Mouse (Mus musculus): Measurements from ENCODE around the gene Pccb. TPM values are rescaled to one million over a fixed set of nuclear protein-coding genes. Genes with fewer than 3 reads are reported as not detected.

The Pccb gene
- total RNA-seq (2021) = 100 to 1,000 TPM; 203 to 209 TPM
- long read RNA-seq, experiment 1, transcript Pccb-201 (15 exons, 2,320 nt) = major isoform, 207 of 288 reads
- long read RNA-seq, experiment 1, transcript Pccb-204 (14 exons, 2,188 nt) = minor isoform, 6 of 288 reads
- long read RNA-seq, experiment 1, partial matches to known transcripts = 61 of 288 reads
- long read RNA-seq, experiment 1, other reads (novel, unspliced or antisense) = 14 of 288 reads
- long read RNA-seq, experiment 2, transcript Pccb-201 (15 exons, 2,320 nt) = major isoform, 157 of 231 reads
- long read RNA-seq, experiment 2, transcript Pccb-204 (14 exons, 2,188 nt) = minor isoform, 6 of 231 reads
- long read RNA-seq, experiment 2, partial matches to known transcripts = 57 of 231 reads
- long read RNA-seq, experiment 2, other reads (novel, unspliced or antisense) = 11 of 231 reads

GRCm38 (mm10) chr9:101034448-101035098 is at the start of gene Pccb:
TSS of gene Pccb (minus strand) at chr9:101034898.
- DNase-seq = peak; percentile 96

DNA sequence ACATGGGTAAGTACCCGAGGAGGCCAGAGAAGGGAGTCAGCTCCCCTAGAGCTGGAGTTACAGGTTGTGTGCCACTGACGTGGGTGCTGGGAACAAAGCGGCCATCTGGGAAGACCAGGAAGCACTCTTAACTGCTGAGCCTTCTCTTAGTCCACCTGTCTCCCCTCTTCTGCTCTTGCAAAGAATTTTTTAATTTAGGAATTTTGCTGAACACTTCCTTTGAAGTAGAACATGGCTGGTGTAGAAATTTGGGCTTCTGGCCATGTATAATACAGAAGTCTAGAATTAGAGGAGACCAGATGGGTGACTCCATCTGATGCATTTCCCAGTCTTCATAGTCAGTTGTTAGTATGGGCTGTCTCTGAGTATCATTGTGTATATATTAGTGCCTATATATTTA is 49.0 kb upstream of the Pccb start:
- DNase-seq = no peak

- DNase-seq = no peak
Measured at GRCm38 (mm10) chr9:101080046-101080685, 45.5 kb upstream of the Pccb start.

- no peak for DNase-seq
Measured at GRCm38 (mm10) chr9:101078579-101078978, 43.9 kb upstream of the Pccb start.

GRCm38 (mm10) chr9:101077486-101077885 is 42.8 kb upstream of the Pccb start:
- DNase-seq = no peak

DNA sequence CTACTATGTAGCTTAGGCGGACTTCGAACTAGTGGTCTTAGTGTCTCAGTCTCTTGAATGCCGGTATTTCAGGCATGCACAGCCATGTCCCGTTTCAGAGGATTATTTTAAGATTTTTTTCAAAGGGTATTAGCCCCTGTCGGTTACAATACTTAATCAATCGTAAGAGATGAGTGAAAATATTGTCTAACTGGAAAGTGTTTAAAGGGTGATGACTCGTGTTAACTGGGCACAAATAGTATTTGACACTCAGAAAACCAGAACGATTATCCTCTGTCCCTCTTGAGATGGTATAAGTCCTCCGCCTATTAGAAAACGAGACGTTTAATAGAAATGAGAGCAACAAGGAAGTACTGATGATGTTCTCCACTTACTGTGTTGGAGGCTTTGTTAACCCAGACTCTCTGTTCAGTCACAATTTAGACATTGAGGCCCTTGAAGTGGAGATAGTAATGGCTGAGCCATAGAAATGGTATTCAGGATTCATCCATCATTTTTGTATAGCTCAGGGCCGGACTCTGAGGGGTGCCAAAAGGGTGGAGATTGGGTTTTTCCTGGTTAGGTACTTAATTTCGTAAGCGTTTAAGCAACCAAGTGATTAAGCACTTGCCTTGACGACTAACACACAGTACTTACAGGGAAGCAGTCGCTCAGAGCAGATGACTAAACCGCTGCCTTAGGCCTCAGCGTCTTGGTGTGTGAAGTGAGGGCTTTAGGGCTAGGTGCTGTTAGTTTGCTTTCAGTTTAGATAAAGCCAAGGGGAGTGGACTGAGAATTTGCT is 41.6 kb upstream of the Pccb start:
- peak; percentile 64 for DNase-seq

GRCm38 (mm10) chr9:101075694-101076093 is 41.0 kb upstream of the Pccb start:
- no peak for DNase-seq

DNA sequence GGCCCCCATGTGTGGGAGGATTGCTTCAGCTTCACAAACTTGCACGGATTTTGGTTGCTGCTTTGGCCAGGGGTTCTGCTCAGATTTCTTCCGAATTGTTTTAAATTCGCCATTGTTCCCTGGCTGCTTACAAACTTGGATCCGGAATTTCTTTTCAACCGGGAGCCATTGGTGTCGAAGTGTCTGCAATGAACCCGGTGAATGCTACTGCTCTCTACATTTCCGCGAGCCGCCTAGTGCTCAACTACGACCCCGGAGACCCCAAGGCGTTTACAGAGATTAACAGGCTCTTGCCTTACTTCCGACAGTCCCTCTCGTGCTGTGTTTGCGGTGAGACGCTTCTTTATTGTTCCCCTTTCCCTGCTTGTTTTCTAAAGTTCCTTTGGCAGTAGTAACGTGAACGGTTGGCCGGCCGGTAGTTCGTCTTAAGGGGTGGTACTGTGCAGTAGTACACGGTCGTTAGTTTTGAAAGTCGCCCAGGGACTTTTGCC is 40.4 kb upstream of the Pccb start:
- DNase-seq = peak; percentile 44

DNA sequence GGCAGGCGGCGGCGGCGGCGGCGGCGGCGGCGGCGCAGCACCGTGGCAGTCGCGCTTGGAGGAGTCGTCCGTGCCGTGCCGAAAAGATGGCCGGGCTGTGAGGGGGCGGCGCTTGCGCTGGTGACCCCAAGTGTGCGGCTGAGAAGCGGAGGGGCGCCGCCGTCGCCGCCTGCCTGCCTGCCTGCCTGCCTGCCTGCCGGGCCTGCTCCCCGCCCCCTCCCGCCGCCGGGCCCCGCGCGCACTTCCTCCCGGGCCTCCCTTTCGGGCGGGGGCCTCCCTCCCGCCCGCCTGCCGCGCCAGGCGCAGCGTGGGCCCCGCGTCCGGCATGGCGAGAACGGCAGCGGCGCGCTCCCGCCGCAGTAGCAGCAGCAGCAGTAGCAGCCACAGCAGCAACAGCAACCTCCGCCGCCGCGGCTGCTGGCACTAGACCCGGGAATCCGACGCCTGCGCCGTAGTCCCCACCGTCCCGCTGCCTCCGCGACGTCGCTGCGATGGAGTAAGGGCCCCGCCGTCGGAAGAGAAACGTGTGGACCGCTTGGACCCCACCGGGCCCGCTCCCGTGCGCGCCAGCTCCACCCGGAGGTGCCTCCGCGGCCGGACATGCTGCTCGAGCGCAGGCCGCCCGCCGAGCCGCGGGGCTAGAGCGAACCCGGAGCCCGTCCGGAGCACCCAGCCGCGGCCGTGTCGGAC is 39.8 kb upstream of the Pccb start:
- DNase-seq = peak; percentile 91

DNA sequence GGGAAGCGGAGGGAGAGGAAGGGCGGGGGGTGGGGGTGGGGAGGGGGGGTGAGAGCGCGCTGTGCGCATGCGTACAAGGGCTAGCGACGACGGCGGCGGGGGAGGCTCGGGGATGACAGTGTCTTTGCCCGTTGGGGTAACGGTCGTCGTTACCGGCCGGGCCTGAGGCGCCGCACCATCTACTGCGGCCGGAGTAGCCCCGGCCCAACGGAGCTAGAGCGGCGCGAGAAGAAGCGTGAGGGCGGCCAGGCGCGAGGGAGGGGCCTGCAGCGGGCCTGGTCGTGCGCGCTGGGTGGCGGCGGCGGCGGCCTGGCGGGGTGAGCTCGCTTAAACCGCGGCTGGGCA is 39.3 kb upstream of the Pccb start, which contains the start of gene Msl2:
Gene Msl2, plus strand, starts transcription at position 115 of the 345 bp plus-strand sequence.
- no peak for DNase-seq

DNA sequence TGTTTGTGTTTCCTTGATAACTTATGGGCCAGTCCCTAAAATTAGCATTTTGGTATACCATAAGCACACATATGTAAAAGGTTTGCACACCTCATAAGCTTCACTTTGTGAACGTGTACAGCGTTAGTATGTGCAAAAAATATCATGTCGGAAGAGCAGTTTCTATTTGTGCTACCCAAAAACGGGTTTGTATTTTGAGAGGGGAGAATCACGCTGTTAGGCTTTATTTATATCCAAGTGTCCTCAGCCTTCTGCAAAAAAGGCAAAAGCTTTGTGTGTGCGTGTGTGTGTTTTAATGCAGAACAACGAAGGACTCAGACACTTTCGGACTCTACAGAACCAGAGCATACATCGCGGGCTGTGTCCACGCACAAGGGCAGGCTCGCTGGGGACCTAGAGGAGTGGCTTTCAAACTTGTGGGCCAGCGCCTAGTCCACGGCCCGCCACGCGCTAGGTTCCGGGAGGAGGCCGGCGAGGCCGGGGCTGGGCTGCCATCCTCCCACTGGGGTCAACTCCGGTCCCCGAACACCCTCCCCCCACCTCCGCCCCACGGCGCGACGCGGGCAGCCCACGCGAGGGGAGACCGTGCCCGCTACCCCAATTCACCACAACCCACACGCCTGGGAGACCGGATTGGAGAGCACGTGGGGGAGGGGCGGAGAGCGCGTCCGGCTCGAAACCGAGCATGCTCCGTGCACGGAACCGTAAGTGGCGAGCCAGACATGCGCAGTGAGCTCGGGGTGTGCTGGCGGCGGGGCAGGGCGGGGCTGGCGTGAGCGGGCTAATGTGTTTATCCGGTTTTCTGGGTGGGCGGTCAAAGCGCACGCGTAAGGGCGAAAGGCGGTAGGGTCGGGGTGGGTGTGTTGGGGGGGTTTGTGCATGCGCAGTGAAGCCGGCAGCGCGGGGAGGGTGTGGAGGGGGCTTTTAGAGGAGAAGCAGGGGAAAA is 38.6 kb upstream of the Pccb start:
- DNase-seq = peak; percentile 99

DNA sequence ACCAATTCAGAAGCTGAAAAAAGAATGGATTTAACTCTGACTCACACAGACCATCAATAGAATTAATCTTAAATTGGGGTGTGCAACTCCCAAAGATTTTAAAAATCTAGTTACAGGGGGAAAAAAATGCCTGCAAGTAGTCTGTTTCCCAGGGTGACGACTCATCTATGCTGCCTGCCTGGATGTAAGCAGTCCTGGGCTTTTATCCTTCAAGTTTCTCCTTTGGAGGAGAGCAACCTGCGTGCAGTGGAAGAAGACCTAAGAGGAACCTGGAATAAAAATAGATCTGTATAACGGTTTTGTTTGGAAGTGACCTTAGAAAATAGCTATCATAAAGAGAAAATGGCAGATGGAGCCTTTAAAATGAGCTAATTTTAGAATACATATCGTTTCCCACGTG is 37.8 kb upstream of the Pccb start:
- no peak for DNase-seq

- no peak for DNase-seq
Measured at GRCm38 (mm10) chr9:101069781-101070180, 35.1 kb upstream of the Pccb start.

DNA sequence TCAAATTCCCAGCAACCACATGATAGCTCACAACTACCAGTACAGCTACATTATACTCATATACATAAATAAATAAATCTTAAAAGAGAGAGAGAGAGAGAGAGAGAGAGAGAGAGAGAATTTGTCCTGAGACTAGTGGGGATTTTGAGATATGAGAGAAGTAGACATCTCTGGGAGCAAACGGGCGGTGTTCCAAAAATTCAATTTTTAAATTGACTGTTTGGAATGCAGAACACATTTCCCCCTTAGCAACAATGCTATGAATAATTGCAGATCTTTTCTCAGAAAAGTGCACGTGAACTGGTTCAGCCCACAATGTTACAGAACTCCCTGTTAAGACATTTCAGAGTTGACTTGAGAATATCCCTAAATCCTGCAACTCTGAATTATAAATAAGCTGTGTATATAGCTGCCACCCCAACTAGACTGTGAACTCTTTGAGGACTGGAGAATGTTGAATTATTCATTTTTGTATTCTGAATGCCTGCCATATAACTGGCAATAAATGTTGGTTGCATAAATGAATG is 30.4 kb upstream of the Pccb start:
- DNase-seq = no peak

- no peak for DNase-seq
Measured at GRCm38 (mm10) chr9:101062253-101062780, 27.6 kb upstream of the Pccb start.

DNA sequence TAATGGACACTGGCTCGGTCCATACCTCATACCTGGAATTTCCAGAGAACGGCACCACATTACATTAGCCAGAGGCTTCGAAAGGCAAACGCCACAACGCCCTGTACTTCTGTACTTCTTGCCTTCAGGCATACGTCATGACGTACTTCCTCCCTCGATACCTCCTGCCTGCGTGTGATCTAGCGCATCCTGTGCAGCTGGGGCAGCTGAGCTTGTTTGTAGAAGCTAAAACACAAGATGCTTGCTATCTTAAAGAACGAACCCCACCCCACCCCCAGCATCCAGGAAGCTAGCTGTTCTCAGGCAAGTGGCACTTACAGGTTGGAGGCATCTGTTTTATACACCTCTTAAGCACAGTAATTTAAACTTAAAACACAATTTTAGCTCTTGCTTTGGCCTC is 26.3 kb upstream of the Pccb start:
- no peak for DNase-seq

DNA sequence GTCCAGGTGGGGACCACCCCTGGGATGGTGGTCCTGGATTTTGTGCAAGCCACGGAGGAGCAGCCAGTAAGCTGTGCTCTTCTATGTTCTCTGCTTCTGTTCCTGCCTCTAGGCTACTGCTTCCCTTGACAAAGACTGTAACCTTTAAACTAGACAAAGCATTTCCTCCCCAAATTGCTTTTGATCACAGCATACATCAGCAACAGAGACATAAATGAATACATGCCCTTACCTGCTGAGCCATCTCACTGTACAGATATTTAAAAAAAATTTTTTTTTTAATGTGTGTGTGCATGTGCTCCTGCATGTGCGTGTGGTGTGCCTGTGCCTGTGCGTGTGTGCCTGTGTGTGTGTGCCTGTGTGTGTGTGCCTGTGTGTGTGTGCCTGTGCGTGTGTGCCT is 22.5 kb upstream of the Pccb start:
- no peak for DNase-seq

- no peak for DNase-seq
Measured at GRCm38 (mm10) chr9:101053279-101053678, 18.6 kb upstream of the Pccb start.

GRCm38 (mm10) chr9:101052691-101053090 is 18.0 kb upstream of the Pccb start:
- no peak for DNase-seq

DNA sequence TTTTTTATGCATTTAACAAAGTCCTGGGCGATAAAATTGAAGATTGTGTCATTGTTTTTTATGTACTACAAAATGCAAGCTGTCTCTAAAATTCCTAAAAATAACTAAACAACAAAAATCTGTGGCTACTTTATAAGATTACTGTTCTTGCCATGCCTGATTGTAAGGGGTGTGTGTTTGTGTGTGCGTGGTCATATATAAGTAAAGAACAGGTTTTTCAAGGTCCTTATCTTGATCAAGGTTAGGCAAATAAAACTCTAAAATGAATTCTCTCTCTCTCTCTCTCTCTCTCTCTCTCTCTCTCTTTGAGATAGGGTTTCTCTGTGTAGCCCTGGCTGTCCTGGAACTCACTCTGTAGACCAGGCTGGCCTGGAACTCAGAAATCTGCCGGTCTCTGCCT is 17.3 kb upstream of the Pccb start:
- no peak for DNase-seq

Measured in adrenal gland, postnatal 10 days (tissue).